Mouse (Mus musculus): ENCODE measurements around the gene Gm49776. TPM values are rescaled to one million over a fixed set of nuclear protein-coding genes. Genes with fewer than 3 reads are reported as not detected.
A peak's percentile ranks its signal among the peaks of the same experiment; 100 is the strongest.

The Gm49776 gene
- polyA plus RNA-seq, 1 experiment from 2014 or later: 1.1 TPM

DNA sequence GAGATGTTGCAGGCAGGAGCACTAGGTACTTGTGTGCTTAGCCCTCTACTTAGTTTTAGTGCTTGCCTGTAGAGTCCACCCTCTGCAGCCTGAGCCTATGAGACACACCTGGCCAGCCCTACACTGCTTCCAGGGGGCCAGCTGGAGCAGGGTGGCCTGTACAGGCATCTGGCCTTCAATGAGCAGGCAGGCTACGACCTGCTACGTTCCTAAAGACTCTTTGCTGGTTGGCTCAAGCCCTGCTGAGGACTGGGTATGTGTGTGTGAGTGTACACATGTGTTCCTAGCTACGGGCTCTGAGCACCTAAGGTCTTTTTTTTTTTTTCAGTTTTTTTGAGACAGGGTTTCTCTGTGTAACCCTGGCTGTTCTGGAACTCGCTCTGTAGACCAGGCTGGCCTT lies 26.7 kb downstream of the Gm49776 start:
- no peak overlapping the region for H3K27ac ChIP-seq
- H3K4me1 ChIP-seq: peaks cover 44% of the 10 kb centered on the region
- 0 out of 2 replicates have a peak, but pooled peaks cover 6% of the 10 kb centered on the region for H3K36me3 ChIP-seq
- 79% methylated on average over 4 of the region's 4 CpGs for WGBS
- H3K9ac ChIP-seq: no peak overlapping the region
- no peak overlapping the region for H3K4me2 ChIP-seq
- H3K9me3 ChIP-seq: no peaks in the 10 kb centered on the region
- no peak for ATAC-seq (ENCODE audit: insufficient read depth, low FRiP score, low read depth)
- no peaks in the 10 kb centered on the region for H3K27me3 ChIP-seq (replicated peaks)
- no peak overlapping the region for H3K4me3 ChIP-seq (replicated peaks)

DNA sequence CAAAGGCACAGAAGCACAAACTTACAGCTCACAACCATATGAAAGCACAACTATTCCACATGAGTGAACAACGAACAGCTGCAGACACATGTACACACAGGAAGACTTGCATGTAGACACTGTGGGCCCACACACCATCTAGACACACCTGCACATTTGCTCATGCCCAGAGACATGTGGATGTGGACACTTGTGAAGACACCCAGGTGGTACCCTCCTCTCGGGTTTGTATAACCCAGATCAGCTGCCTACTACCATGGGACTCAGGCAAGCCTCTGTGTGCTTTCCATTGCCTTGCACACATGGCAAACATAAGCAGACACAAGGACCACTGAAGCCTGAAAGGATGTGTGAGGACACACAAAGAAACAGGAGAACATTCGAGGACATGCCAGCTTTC lies 27.1 kb downstream of the Gm49776 start:
- Histone ChIP-seq H3K36me3 (0 out of 2 replicates have a peak, but pooled peaks cover 6% of the 10 kb centered on the region), H3K27ac (no peak overlapping the region), H3K4me1 (peaks cover 40% of the 10 kb centered on the region), H3K4me2 (no peak overlapping the region), H3K4me3 (replicated peaks) (no peak overlapping the region), H3K27me3 (replicated peaks) (no peaks in the 10 kb centered on the region), H3K9me3 (no peaks in the 10 kb centered on the region), H3K9ac (no peak overlapping the region)
- ATAC-seq (ENCODE audit: insufficient read depth, low FRiP score, low read depth): no peak
- WGBS: 77% methylated on average over 3 of the region's 3 CpGs

DNA sequence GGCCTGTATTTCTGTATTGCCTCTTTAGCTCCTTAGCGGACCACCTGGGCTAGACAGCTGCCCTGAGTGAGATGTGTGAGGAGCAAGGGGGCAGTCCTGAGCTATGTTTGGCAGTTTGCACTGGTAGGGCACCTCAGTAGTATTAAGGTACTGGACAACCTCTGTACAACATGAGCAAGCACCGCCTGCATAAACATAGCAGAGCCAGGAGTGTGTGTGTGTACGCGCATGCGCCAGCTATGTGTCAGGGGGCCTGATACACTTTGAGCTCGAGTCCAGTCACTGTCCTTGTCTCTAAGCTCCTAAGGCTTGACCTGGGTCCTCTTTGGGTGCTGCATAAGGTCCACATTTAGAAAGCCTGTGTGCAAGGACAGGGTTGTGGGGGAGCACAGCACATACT lies 27.5 kb downstream of the Gm49776 start:
- no peaks in the 10 kb centered on the region for H3K9me3 ChIP-seq
- H3K4me1 ChIP-seq: peaks cover 36% of the 10 kb centered on the region
- 0 out of 2 replicates have a peak, but pooled peaks cover 6% of the 10 kb centered on the region for H3K36me3 ChIP-seq
- no peak overlapping the region for H3K4me2 ChIP-seq
- no peaks in the 10 kb centered on the region for H3K27me3 ChIP-seq (replicated peaks)
- H3K27ac ChIP-seq: no peak overlapping the region
- H3K9ac ChIP-seq: no peak overlapping the region
- 79% methylated on average over 6 of the region's 6 CpGs for WGBS
- no peak for ATAC-seq (ENCODE audit: insufficient read depth, low FRiP score, low read depth)
- H3K4me3 ChIP-seq (replicated peaks): no peak overlapping the region

DNA sequence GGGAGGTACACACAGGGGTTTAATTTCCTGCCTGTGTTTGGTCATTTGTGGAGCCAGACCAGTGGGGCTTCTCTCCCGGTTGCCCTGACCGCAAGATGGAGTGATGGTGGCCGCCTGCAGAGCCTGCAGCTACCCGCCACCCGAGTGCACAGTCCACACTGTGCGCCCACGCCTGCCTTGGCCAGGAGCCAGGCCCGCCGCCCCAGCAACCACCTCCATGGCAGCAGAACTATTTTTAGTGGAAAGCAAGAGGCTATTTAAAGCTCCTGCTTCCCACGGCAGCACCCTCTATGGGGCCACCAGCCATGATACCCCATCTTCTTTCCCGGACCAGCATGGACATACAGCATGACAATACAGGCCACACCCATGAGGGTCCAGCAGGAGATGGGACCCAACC lies 28.5 kb downstream of the Gm49776 start:
- ATAC-seq (ENCODE audit: insufficient read depth, low FRiP score, low read depth): peak; percentile 21; the same call in 1 of the 2 replicates
- H3K9me3 ChIP-seq: no peaks in the 10 kb centered on the region
- WGBS: 58% methylated on average over 11 of the region's 11 CpGs
- peaks cover 15% of the 10 kb centered on the region for H3K36me3 ChIP-seq
- H3K27ac ChIP-seq: no peak overlapping the region
- H3K4me1 ChIP-seq: peaks cover 33% of the 10 kb centered on the region
- 0 out of 2 replicates have a peak overlapping the region, but pooled peaks have one; percentile 2 for H3K4me2 ChIP-seq
- no peak overlapping the region for H3K9ac ChIP-seq
- H3K27me3 ChIP-seq (replicated peaks): no peaks in the 10 kb centered on the region
- no peak overlapping the region for H3K4me3 ChIP-seq (replicated peaks)

DNA sequence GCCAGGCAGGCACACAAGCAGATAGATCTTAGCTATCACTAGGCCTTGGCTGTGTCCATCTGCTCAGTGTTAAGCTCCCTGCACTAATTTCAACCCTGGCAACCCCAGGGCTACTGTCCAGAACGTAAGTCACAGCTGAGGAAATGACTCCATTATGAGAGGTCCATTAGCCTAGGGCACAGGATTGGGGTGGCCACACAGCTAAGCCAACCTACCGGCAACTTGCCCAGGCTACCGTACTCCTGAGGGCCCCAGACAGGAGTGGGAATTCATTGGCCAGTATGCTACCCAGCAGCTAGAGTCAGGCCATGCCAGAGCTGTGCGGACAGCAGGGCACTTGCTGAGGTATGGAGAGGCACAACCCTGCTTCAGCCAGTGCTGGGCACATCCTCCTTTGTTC lies 29.3 kb downstream of the Gm49776 start:
- Histone ChIP-seq H3K9me3 (no peaks in the 10 kb centered on the region), H3K27me3 (replicated peaks) (no peaks in the 10 kb centered on the region), H3K27ac (no peak overlapping the region), H3K4me3 (replicated peaks) (no peak overlapping the region), H3K4me2 (no peak overlapping the region), H3K9ac (no peak overlapping the region), H3K36me3 (peaks cover 22% of the 10 kb centered on the region), H3K4me1 (peaks cover 29% of the 10 kb centered on the region)
- ATAC-seq (ENCODE audit: insufficient read depth, low FRiP score, low read depth): no peak
- 92% methylated on average over 4 of the region's 4 CpGs for WGBS

DNA sequence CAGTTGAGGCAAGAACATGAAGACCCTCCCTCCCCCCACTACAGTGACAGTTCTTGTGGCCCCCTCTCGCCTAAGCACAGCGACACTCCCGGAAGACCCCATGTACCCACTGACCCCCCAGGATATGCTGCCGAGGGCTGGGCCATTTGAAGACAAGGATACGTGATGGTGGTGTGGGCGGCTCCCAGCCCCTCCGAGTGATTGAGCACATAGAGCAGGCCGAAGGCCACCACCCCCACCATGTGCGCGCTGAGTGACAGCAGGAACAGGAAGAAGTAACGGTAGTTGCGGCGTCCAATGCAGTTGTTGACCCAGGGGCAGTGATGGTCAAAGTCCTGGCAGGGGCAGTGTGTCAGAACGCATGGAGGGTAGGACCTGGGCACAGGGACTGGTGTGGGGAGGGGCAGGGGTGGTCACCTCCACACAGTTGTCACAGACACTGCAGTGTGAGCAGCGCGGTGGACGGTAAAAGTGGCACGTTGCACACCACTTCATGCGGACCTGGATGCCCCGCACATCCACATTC lies 30.2 kb downstream of the Gm49776 start:
- Histone ChIP-seq H3K27ac (no peak overlapping the region), H3K36me3 (peaks cover 30% of the 10 kb centered on the region)
- 88% methylated on average over 20 of the region's 20 CpGs for WGBS

DNA sequence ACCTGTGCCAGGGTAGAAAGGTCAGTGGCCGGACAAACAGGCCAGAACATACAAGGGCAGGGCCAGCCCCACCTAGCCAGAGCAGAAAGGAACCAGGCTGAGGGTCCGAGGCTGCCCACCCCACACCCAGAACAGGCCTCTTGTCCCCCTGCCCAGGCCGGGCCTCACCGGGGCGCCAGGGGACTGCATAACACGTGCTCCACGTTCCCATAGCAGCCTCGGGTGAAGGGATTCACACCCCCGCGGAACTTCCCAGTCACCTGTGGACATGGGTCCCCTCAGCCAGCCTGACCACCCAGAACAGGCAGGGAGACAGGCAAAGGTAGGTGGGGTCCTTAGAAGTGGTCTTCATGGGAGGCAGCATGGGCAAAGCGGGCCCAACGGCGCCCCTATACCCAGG lies 30.9 kb downstream of the Gm49776 start:
- Histone ChIP-seq H3K27ac (no peak overlapping the region), H3K9ac (no peak overlapping the region), H3K4me3 (replicated peaks) (no peak overlapping the region), H3K4me2 (no peak overlapping the region), H3K27me3 (replicated peaks) (no peaks in the 10 kb centered on the region), H3K4me1 (peaks cover 20% of the 10 kb centered on the region), H3K9me3 (no peaks in the 10 kb centered on the region), H3K36me3 (peaks cover 36% of the 10 kb centered on the region)
- WGBS: 92% methylated on average over 13 of the region's 13 CpGs
- no peak for ATAC-seq (ENCODE audit: insufficient read depth, low FRiP score, low read depth)

More for the DNA sequence above, 30.2 kb downstream of the Gm49776 start:
- H3K9ac ChIP-seq: no peak overlapping the region
- peaks cover 20% of the 10 kb centered on the region for H3K4me1 ChIP-seq
- no peaks in the 10 kb centered on the region for H3K27me3 ChIP-seq (replicated peaks)
- no peaks in the 10 kb centered on the region for H3K9me3 ChIP-seq
- no peak overlapping the region for H3K4me3 ChIP-seq (replicated peaks)
- no peak for ATAC-seq (ENCODE audit: insufficient read depth, low FRiP score, low read depth)
- no peak overlapping the region for H3K4me2 ChIP-seq

DNA sequence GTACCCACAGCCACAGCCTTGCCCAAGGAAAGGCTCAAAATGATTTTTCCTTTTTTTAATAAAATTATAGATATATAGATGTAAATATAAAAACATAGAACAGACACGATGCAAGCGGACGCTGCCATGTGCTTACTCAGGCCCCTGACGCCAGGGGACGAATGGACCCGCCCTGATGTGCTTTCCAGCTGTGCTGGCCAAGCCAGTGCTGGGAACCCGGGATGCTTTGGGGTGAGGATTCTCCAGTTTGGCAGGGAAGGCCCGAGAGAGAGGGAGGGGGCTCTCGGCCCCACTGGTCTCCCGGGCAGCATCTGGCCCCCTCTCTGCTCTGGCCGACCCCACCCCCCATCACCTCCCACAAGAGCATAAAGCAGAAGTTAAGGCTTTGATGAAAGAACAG lies 35.9 kb downstream of the Gm49776 start:
- ATAC-seq (ENCODE audit: insufficient read depth, low FRiP score, low read depth): no peak
- Histone ChIP-seq H3K27me3 (replicated peaks) (no peaks in the 10 kb centered on the region), H3K27ac (no peak overlapping the region), H3K4me3 (replicated peaks) (no peak overlapping the region), H3K9ac (no peak overlapping the region), H3K4me2 (no peak overlapping the region), H3K9me3 (no peaks in the 10 kb centered on the region), H3K4me1 (peaks cover 10% of the 10 kb centered on the region), H3K36me3 (peaks cover 32% of the 10 kb centered on the region)
- 78% methylated on average over 11 of the region's 11 CpGs for WGBS

DNA sequence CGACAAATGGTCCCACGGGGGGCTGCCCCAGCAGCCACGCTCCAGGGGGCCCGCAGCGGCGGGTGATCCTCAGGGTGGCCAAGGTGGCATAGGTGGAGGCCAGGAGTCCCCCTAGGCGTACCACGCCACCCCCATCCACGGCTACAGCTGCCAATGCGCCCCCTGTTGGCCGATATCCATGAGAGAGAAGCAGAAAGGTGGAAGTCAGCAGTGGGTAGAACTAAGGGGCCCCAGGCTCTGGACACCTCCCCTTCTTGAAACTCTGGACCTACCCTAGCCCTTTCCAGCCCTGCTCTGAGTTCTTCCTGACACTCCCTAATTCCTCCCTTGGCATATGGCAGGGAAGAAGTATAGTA lies 36.6 kb downstream of the Gm49776 start:
- peaks cover 30% of the 10 kb centered on the region for H3K36me3 ChIP-seq
- WGBS: 72% methylated on average over 11 of the region's 11 CpGs
- no peak overlapping the region for H3K4me2 ChIP-seq
- no peak for ATAC-seq (ENCODE audit: insufficient read depth, low FRiP score, low read depth)
- no peaks in the 10 kb centered on the region for H3K9me3 ChIP-seq
- H3K27ac ChIP-seq: no peak overlapping the region
- H3K9ac ChIP-seq: no peak overlapping the region
- no peak overlapping the region for H3K4me3 ChIP-seq (replicated peaks)
- peaks cover 10% of the 10 kb centered on the region for H3K4me1 ChIP-seq
- H3K27me3 ChIP-seq (replicated peaks): no peaks in the 10 kb centered on the region

- no peak overlapping the region for H3K4me2 ChIP-seq
- H3K27me3 ChIP-seq (replicated peaks): no peaks in the 10 kb centered on the region
- H3K4me1 ChIP-seq: peaks cover 10% of the 10 kb centered on the region
- no peak overlapping the region for H3K4me3 ChIP-seq (replicated peaks)
- 76% methylated on average over 6 of the region's 6 CpGs for WGBS
- no peak for ATAC-seq (ENCODE audit: insufficient read depth, low FRiP score, low read depth)
- peaks cover 30% of the 10 kb centered on the region for H3K36me3 ChIP-seq
- no peak overlapping the region for H3K9ac ChIP-seq
- H3K9me3 ChIP-seq: no peaks in the 10 kb centered on the region
- no peak overlapping the region for H3K27ac ChIP-seq
These were observed 37.1 kb downstream of the Gm49776 start for GRCm38 (mm10) chr16:18220856-18221542.

- WGBS: 32% methylated on average over 8 of the region's 8 CpGs
- Histone ChIP-seq H3K4me1 (peaks cover 10% of the 10 kb centered on the region), H3K9ac (no peak overlapping the region), H3K27me3 (replicated peaks) (no peaks in the 10 kb centered on the region), H3K9me3 (no peaks in the 10 kb centered on the region), H3K4me3 (replicated peaks) (no peak overlapping the region), H3K27ac (0 out of 2 replicates have a peak overlapping the region, but pooled peaks have one; percentile 16), H3K4me2 (no peak overlapping the region), H3K36me3 (peaks cover 25% of the 10 kb centered on the region)
- peak; percentile 71; the same call in 1 of the 2 replicates for ATAC-seq (ENCODE audit: insufficient read depth, low FRiP score, low read depth)
These were observed 38.1 kb downstream of the Gm49776 start for GRCm38 (mm10) chr16:18220001-18220400.

DNA sequence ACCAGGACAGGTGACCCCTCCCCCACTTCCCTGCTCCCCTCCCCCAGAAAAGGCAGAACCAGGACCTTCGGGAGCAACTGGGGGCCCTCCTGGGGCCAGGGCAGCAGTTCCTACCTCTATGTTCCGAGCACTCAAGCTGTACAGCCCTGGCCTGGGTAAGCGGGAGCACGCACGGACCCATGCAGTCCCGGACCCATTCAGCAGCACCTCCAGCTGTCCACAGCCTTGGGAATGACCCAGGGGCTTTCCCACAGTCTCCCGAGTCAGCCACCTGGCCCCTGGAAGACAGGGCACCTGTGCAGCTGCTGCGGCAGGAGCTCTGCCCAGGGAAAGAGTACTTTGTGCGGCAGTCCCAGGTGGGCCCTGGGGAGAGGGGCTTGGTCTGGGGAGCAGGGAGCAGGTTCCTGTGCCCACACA lies 39.5 kb downstream of the Gm49776 start:
- Histone ChIP-seq H3K4me3 (replicated peaks) (no peak overlapping the region), H3K27ac (no peak overlapping the region), H3K9ac (no peak overlapping the region), H3K9me3 (no peaks in the 10 kb centered on the region), H3K4me2 (no peak overlapping the region), H3K36me3 (peaks cover 12% of the 10 kb centered on the region; the same call in 1 of the 2 replicates), H3K27me3 (replicated peaks) (no peaks in the 10 kb centered on the region), H3K4me1 (peaks cover 10% of the 10 kb centered on the region)
- WGBS: 71% methylated on average over 9 of the region's 9 CpGs
- ATAC-seq (ENCODE audit: insufficient read depth, low FRiP score, low read depth): no peak

Measured in stomach, embryonic 15.5 days (tissue).